Mouse (Mus musculus) gastrocnemius, postnatal 25 days (tissue): ENCODE results near the gene Mug1. TPM values are rescaled to one million over a fixed set of nuclear protein-coding genes. Genes with fewer than 3 reads are reported as not detected.
"Not testable (repeated sequence)": the region's sequence is repeated elsewhere in the genome, so short reads cannot be mapped to it uniquely, and the experiment has no call there.

Source experiments
- DNase-seq: peaks from one replicate; pipeline ENCODE4 v3.0.0; 2022
- long read RNA-seq, 2 experiments: library from polyadenylated mRNA; stranded (forward); transcript quantifications; one replicate each; pipeline ENCODE4 v2.0.0; 2021
- total RNA-seq, 2 experiments: library from RNA; stranded (reverse); gene quantifications; 1 replicate in 1 of 2; 2 replicates in 1 of 2; pipeline ENCODE4 v1.2.3; 2021

The Mug1 gene
- total RNA-seq = not detected
- long read RNA-seq, experiment 1 = 0 reads
- long read RNA-seq, experiment 2 = 0 reads

GRCm38 (mm10) chr6:121838271-121838670 is at the start of gene Mug1:
Gene Mug1 (plus strand): TSS chr6:121838541.
- not testable (repeated sequence) for DNase-seq

GRCm38 (mm10) chr6:121828034-121828433 is 10.3 kb upstream of the Mug1 start:
- no peak for DNase-seq

GRCm38 (mm10) chr6:121836361-121836760 is 2.0 kb upstream of the Mug1 start:
- DNase-seq = no peak

GRCm38 (mm10) chr6:121848378-121848777 is 10.0 kb downstream of the Mug1 start:
- DNase-seq = no peak

Other genes starting within 250 kb of the Mug1 start
- under 1 TPM in 1 of 2 experiments, not detected in 1; 0.05 TPM for gene A2m, start 203.2 kb upstream of the Mug1 start, total RNA-seq
- not detected for gene Gm7298, start 105.6 kb upstream of the Mug1 start, total RNA-seq
- gene Mug2, start 168.2 kb downstream of the Mug1 start, total RNA-seq = not detected